Mouse (Mus musculus) hematopoietic multipotent progenitor cell, adult 10-12 weeks (in vitro differentiated cells): Measurements from ENCODE around the gene Olfr750. TPM values are rescaled to one million over a fixed set of nuclear protein-coding genes. Genes with fewer than 3 reads are reported as not detected.

Experiments used
- polyA plus RNA-seq: library from polyadenylated mRNA; stranded (reverse); fragments of >175 nt; gene quantifications from 2 replicates; pipeline ENCODE4 v1.2.3, GENCODE M21; 2012; ENCODE audit warnings: low replicate concordance

The Olfr750 gene
- not detected in 2 replicates for polyA plus RNA-seq

DNA sequence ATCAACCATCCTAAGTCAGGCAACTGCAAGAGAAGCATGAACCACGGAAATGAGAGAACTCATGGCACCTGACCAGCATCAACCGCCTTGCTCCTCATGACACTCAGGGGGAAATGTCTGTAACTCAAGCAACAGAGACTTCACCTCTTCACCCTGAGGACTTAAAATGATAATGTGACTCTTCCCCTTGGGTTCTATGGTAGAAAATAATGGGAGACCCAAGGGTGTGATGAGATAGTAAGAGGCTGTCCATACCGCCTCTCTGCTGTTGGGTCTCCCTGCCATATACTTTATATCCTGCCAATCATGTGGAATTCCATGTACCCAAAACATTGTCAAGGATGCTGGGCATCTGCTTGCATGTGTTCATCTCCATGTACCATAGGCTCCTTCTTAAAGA is at the start of gene Olfr750:
Gene Olfr750 (minus strand): TSS at position 101 of the 400 bp plus-strand sequence.

DNA sequence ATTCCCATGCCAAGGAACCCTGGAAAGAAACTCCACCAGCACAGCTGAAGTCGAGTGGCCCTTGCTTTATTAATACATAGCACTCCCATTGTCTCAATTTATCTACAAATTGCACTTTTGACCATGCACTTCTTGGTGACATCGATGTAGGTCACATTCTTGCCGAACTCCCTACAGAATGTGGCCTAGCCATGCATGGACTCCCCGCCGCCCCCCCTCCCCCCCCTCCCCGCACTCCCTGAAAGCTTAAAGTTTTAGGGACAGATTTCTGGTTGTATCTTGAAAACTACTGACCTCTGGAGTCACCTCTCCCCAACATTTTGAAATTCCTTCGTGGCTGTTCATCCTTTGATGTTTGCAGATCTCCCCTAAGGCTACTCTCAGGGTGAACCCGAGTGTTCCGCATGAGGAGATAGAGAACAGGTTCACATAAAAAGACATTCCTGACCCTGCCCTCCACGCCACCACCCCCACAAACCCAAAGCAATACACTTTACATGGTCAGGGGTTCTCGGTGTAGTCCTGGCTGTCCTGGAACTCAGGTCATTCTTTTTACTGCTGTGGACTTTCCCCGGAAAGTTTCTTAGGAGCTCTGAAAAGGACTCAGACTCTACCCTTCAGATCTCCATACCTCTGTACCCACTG is 39.8 kb upstream of the Olfr750 start, which contains the start of gene Eddm3b:
Gene Eddm3b (plus strand): TSS at position 511 of the 645 bp plus-strand sequence.

DNA sequence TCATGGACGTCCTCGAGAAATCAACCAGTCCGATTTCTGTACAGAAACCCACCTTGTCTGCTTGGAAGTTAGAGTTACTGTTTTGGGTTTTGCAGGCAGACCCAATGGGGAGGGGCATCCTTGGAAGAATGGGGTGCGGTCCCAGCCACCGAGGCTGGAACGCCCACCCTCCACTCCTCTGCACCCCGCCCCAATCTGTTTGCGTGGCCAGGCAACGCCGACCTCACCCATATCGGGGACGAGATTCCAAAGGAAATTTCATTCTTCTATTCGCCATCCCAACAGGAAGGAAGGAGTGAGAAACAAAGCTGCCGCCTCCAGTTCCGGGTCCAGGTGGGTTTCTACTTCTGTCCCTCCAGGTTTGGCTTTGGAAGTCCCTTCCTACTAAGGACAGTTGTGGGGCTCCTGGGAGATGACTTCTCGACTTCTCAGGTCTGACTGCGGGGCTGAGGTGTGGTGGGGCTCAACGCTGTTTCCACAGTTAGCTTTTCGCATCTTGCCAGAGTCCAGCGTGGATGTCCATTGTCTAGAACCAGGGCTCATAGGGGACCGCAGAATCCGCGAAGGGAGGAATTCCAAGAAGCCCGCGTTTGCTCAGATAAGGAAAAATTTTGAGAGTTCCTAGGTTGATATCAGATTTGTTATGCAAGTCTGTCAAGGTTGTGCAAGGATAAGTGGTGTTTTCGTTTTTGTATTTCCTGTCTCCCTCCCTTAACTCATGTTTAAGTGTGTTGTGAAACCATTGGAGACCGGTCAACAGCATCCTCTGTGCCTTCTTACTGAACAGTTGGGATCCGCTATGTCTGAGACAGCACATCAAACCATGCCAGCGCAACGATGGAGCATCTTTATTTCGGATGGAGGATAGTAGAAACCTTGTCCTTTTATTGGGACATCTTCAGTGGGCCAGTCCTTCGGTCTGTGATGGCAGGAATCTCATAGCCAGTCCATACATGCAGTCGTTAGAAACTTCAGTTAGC is 17.0 kb upstream of the Olfr750 start, which contains the start of the genes Rnase4 and Ang:
Gene Rnase4 (plus strand): TSS at position 157 of the 980 bp plus-strand sequence.
Gene Ang (plus strand): TSS at position 230 of the 980 bp plus-strand sequence.

DNA sequence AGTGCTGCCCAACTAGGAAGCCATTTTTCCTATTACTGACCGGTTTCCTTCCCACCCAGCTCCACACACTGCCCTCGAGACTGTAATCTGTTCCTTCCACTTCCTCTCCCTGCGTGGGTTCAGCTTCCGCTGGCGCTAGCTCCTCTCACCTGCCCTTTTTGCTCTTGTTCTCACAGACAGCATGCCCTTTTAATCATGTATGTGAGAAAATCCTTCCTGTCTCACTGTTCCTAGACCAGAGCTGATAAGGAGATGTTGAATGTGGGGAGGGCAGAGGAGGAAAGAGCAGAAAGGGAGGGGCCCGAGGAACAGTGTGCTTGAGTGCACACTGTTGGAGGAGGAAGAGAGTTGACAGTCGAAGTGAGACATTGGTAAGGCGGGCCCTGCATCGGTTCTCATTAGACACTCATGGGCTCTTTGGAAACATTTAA is 16.8 kb downstream of the Olfr750 start, which contains the start of gene Rnase12:
Gene Rnase12 (minus strand): TSS at position 261 of the 431 bp plus-strand sequence.

DNA sequence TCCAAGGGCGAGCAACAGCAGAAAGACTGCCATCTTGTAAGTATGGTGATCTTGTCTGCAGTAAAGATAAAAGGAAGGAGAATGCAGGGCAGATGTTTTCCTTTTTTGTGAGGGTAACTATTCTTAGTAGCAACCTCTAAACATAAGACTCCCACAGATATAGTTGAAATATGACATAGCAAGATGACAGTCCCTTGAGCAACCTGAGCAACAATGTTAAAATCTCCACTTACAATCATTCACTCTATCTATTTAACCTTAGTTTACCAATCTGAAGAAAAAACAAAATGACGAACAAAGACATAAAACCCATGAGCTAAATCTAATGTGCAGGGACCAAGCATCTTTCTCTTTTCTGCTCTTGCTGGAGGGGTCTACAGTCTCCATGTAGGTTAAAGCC is 24.2 kb downstream of the Olfr750 start, which contains the start of gene Rnase11:
Gene Rnase11 (minus strand): TSS at position 101 of the 400 bp plus-strand sequence.

DNA sequence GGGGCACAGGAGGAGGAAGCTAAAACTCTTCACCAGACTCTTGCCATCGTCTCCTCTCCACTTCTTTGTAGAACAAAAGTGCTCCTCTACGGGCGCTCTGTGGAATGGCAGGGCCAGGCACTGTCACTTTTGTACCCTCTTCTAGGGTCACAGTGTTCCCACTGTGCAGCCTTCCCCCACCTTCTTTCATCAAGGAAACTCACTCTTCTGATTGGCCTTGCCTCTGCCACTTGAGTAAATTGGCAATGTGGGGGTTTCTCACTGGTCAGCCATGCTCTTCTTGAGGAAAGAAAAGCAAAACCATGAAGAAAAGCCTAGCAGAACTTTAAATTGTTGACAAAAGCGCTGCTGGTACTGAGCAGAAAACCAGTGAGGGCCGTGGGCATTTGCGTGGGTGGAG is 32.5 kb downstream of the Olfr750 start, which contains the start of gene Rnase9:
Gene Rnase9 (minus strand): TSS at position 101 of the 400 bp plus-strand sequence.

Other genes starting within 250 kb of the Olfr750 start
- gene Tep1, start 203.9 kb downstream of the Olfr750 start, polyA plus RNA-seq: 8.1 and 9.7 TPM in 2 replicates
- 0.11 and 0.61 TPM in 2 replicates for gene Klhl33, start 176.9 kb downstream of the Olfr750 start, polyA plus RNA-seq
- gene Osgep, start 149.5 kb downstream of the Olfr750 start, polyA plus RNA-seq: 23.9 and 61.6 TPM in 2 replicates
- 20.9 and 45.6 TPM in 2 replicates for gene Apex1, start 149.5 kb downstream of the Olfr750 start, polyA plus RNA-seq
- gene Pip4p1, start 143.6 kb downstream of the Olfr750 start, polyA plus RNA-seq: 151 and 508 TPM in 2 replicates
- 1.7 and 1.8 TPM in 2 replicates for gene Pnp, start 143.4 kb downstream of the Olfr750 start, polyA plus RNA-seq
- 1.7 TPM in 1 of 2 replicates, not detected in the other for gene Gm49342, start 129.9 kb downstream of the Olfr750 start, polyA plus RNA-seq
- not detected in 2 replicates for gene Pnp2, start 118.4 kb downstream of the Olfr750 start, polyA plus RNA-seq
- gene Rnase10, start 66.7 kb downstream of the Olfr750 start, polyA plus RNA-seq: not detected in 2 replicates
- gene Rnase9, start 32.6 kb downstream of the Olfr750 start, polyA plus RNA-seq: not detected in 2 replicates
- not detected in 2 replicates for gene Rnase11, start 24.3 kb downstream of the Olfr750 start, polyA plus RNA-seq
- gene Rnase12, start 16.8 kb downstream of the Olfr750 start, polyA plus RNA-seq: 0.40 TPM in 1 of 2 replicates, not detected in the other
- 0.76 and 1.6 TPM in 2 replicates for gene Rnase4, start 16.6 kb upstream of the Olfr750 start, polyA plus RNA-seq
- gene Ang, start 16.7 kb upstream of the Olfr750 start, polyA plus RNA-seq: 0.21 TPM in 1 of 2 replicates, not detected in the other
- gene Eddm3b, start 40.0 kb upstream of the Olfr750 start, polyA plus RNA-seq: not detected in 2 replicates
- gene Rnase6, start 49.5 kb upstream of the Olfr750 start, polyA plus RNA-seq: 7.7 and 15.1 TPM in 2 replicates
- gene Rnase1, start 72.3 kb upstream of the Olfr750 start, polyA plus RNA-seq: not detected in 2 replicates
- gene Rnase2b, start 87.8 kb upstream of the Olfr750 start, polyA plus RNA-seq: not detected in 2 replicates
- gene Ang2, start 124.7 kb upstream of the Olfr750 start, polyA plus RNA-seq: not detected in 2 replicates
- not detected in 2 replicates for gene Ear14, start 129.0 kb upstream of the Olfr750 start, polyA plus RNA-seq
- gene Rnase2a, start 181.7 kb upstream of the Olfr750 start, polyA plus RNA-seq: not detected in 2 replicates